Mouse (Mus musculus): Measurements from ENCODE around the gene Klhdc10. TPM values are rescaled to one million over a fixed set of nuclear protein-coding genes. Genes with fewer than 3 reads are reported as not detected.
A peak's percentile ranks its signal among the peaks of the same experiment; 100 is the strongest.

Gene Klhdc10
- polyA plus RNA-seq, 1 experiment from 2014 or later: 26.8 TPM

DNA sequence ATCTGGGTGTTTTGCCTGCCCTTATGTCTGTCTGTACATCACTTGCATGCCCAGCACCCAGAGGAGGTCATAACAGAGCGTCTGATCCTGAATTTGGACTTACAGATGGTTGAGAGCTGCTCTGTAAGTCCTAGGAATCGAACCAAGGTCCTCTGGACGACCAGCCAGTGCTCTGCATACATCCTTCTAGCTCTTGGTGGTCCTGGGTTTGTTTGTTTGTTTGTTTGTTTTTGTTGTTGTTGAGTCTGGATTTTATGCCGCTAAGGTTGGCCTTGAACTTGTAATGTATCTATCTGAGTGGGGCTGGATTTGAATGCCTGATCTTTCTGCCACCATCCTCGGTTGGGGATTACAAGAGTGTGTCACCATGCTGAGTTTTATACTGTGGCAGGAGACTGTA lies 1.5 kb upstream of the Klhdc10 start:
- H3K4me3 ChIP-seq (ENCODE audit: low read length): no peak overlapping the region
- peaks cover 11% of the 10 kb centered on the region for H3K4me1 ChIP-seq (ENCODE audit: insufficient read depth, low read length)
- H3K4me2 ChIP-seq (replicated peaks; ENCODE audit: low read depth, low read length): peak overlapping the region; percentile 61
- 72% methylated on average over 5 of the region's 5 CpGs for WGBS
- H3K36me3 ChIP-seq (ENCODE audit: insufficient read depth, low read length): no peaks in the 10 kb centered on the region
- no peaks in the 10 kb centered on the region for H3K27me3 ChIP-seq (ENCODE audit: insufficient read depth, low read length)
- ATAC-seq (ENCODE audit: low FRiP score, low TSS enrichment): no peak
- no peaks in the 10 kb centered on the region for H3K9me3 ChIP-seq (ENCODE audit: low read length)
- peak overlapping the region; percentile 97 for H3K27ac ChIP-seq (ENCODE audit: low read length)
- no peak overlapping the region for H3K9ac ChIP-seq (replicated peaks; ENCODE audit: low read length)

DNA sequence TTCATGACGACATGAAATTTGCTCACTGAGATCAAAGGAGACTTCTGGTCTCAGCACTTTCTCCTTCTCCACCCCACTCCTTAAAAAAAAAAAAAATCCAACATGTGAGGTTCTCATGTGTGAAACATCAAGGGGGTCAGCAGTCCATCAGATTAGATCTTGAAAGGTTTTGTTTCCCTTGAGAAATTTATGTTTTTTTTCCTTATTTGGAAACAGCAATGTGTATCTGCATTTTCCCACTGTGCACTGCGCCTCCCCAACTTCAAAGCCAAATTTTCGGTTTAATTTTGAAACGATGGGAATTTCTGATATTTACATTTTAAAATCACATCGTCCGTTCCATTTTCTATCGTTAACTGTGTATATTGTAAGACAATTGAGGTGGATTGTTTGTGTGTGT lies 952 bp upstream of the Klhdc10 start:
- H3K4me1 ChIP-seq (ENCODE audit: insufficient read depth, low read length): peaks cover 11% of the 10 kb centered on the region
- no peak for ATAC-seq (ENCODE audit: low FRiP score, low TSS enrichment)
- no peaks in the 10 kb centered on the region for H3K36me3 ChIP-seq (ENCODE audit: insufficient read depth, low read length)
- H3K4me2 ChIP-seq (replicated peaks; ENCODE audit: low read depth, low read length): peak overlapping the region; percentile 61
- no peaks in the 10 kb centered on the region for H3K9me3 ChIP-seq (ENCODE audit: low read length)
- peak overlapping the region; percentile 97 for H3K27ac ChIP-seq (ENCODE audit: low read length)
- peak overlapping the region; percentile 98 for H3K4me3 ChIP-seq (ENCODE audit: low read length)
- H3K9ac ChIP-seq (replicated peaks; ENCODE audit: low read length): peak overlapping the region; percentile 73
- H3K27me3 ChIP-seq (ENCODE audit: insufficient read depth, low read length): no peaks in the 10 kb centered on the region
- WGBS: 4% methylated on average over 7 of the region's 7 CpGs

DNA sequence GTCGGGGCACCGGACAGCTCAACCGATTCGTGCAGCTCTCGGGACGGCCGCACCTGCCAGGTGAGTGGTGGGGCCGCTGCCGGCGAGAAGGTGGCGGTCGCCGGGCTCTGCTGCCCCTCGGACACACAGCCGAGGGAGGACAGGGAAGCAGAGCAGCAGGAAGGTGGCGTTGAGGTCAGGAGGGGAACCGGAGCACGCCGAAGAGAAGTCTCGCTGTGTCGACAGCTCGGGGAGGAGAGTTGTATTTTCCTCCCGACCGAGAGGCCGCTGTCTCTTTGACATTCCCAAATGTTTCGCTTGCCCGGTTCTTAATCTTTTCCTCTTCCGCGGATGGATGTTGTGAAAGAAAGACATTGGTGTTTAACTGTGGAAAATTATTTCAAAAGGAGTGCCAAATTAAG lies 423 bp downstream of the Klhdc10 start:
- ATAC-seq (ENCODE audit: low FRiP score, low TSS enrichment): no peak
- peak overlapping the region; percentile 60 for H3K4me2 ChIP-seq (replicated peaks; ENCODE audit: low read depth, low read length)
- peak overlapping the region; percentile 97 for H3K9ac ChIP-seq (replicated peaks; ENCODE audit: low read length)
- under 1% methylated on average over 26 of the region's 29 CpGs for WGBS
- H3K36me3 ChIP-seq (ENCODE audit: insufficient read depth, low read length): no peaks in the 10 kb centered on the region
- H3K4me1 ChIP-seq (ENCODE audit: insufficient read depth, low read length): peaks cover 11% of the 10 kb centered on the region
- H3K9me3 ChIP-seq (ENCODE audit: low read length): no peaks in the 10 kb centered on the region
- no peaks in the 10 kb centered on the region for H3K27me3 ChIP-seq (ENCODE audit: insufficient read depth, low read length)
- H3K4me3 ChIP-seq (ENCODE audit: low read length): peak overlapping the region; percentile 98
- peak overlapping the region; percentile 97 for H3K27ac ChIP-seq (ENCODE audit: low read length)

GRCm38 (mm10) chr6:30403465-30403864 lies 1.8 kb downstream of the Klhdc10 start:
- H3K4me1 ChIP-seq (ENCODE audit: insufficient read depth, low read length): peaks cover 11% of the 10 kb centered on the region
- H3K9me3 ChIP-seq (ENCODE audit: low read length): no peaks in the 10 kb centered on the region
- H3K9ac ChIP-seq (replicated peaks; ENCODE audit: low read length): peak overlapping the region; percentile 63
- WGBS: 17% methylated on average over 4 of the region's 4 CpGs
- peak overlapping the region; percentile 57 for H3K4me2 ChIP-seq (replicated peaks; ENCODE audit: low read depth, low read length)
- H3K27ac ChIP-seq (ENCODE audit: low read length): no peak overlapping the region
- H3K4me3 ChIP-seq (ENCODE audit: low read length): peak overlapping the region; percentile 39
- no peaks in the 10 kb centered on the region for H3K27me3 ChIP-seq (ENCODE audit: insufficient read depth, low read length)
- ATAC-seq (ENCODE audit: low FRiP score, low TSS enrichment): no peak
- H3K36me3 ChIP-seq (ENCODE audit: insufficient read depth, low read length): no peaks in the 10 kb centered on the region

- no peak for ATAC-seq (ENCODE audit: low FRiP score, low TSS enrichment)
- Histone ChIP-seq H3K9ac (replicated peaks; ENCODE audit: low read length) (peak overlapping the region; percentile 55), H3K4me1 (ENCODE audit: insufficient read depth, low read length) (peaks cover 11% of the 10 kb centered on the region), H3K4me2 (replicated peaks; ENCODE audit: low read depth, low read length) (peak overlapping the region; percentile 21; the same call in 1 of the 2 replicates), H3K27me3 (ENCODE audit: insufficient read depth, low read length) (no peaks in the 10 kb centered on the region), H3K36me3 (ENCODE audit: insufficient read depth, low read length) (no peaks in the 10 kb centered on the region), H3K9me3 (ENCODE audit: low read length) (no peaks in the 10 kb centered on the region), H3K27ac (ENCODE audit: low read length) (no peak overlapping the region), H3K4me3 (ENCODE audit: low read length) (no peak overlapping the region)
- 63% methylated on average over 5 of the region's 5 CpGs for WGBS
Measured at GRCm38 (mm10) chr6:30404671-30405070, 3.0 kb downstream of the Klhdc10 start.

DNA sequence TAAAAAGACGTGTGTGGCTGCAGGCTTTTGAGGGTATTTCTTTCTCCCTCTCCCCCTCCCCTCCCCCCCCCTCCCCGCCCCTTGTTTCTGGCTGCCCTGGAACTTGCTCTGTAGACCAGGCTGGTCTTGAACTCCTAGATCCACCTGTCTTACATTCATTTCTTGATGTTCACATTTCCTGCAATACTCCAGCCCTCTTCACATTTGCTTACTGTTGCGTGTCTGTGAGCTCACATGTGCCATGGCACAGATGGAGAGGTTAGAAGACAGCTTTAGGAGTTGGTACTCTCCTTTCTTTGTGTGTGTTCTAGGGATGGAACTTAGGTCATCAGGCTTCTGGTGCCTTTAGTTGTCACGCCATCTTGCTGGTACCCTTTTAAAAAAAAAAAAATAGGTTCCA lies 6.6 kb downstream of the Klhdc10 start:
- ATAC-seq (ENCODE audit: low FRiP score, low TSS enrichment): no peak
- Histone ChIP-seq H3K9ac (replicated peaks; ENCODE audit: low read length) (no peak overlapping the region), H3K27me3 (ENCODE audit: insufficient read depth, low read length) (no peaks in the 10 kb centered on the region), H3K4me1 (ENCODE audit: insufficient read depth, low read length) (peaks cover 11% of the 10 kb centered on the region), H3K4me3 (ENCODE audit: low read length) (no peak overlapping the region), H3K36me3 (ENCODE audit: insufficient read depth, low read length) (peaks cover 5% of the 10 kb centered on the region; the same call in 1 of the 2 replicates), H3K9me3 (ENCODE audit: low read length) (no peaks in the 10 kb centered on the region), H3K4me2 (replicated peaks; ENCODE audit: low read depth, low read length) (no peak overlapping the region), H3K27ac (ENCODE audit: low read length) (no peak overlapping the region)
- WGBS: 86% methylated on average over 4 of the region's 4 CpGs

DNA sequence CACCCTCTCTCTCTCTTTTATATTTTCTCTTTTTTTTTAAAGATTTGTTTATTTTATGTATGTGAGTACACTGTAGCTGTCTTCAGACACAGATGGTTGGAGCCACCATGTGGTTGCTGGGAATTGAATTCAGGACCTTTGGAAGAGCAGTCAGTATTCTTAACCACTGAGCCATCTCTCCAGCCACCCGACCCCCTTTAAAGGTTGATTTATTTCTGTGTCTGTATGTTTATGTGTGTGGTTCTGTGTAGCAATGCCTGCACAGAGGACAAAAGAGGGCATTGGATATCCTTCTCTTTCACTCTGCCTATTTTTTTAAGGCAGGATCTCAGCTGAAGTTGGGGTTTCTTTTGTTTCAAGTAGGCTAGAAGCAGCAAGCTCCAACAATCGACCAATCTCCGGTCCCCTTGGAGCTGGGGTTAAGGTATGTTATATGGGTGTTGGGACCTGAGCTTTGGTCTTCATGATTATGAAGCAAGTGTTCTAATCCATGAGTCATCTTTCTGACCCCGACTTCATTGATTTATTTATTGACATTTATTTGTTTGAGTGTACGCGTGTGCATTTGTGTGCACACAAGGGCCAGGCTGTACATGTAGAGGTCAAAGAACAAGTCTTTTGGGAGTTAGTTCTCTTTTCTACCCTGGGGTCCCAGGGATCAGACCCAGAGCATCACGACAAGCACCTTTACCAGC lies 7.9 kb downstream of the Klhdc10 start:
- WGBS: 79% methylated on average over 7 of the region's 7 CpGs
- no peaks in the 10 kb centered on the region for H3K27me3 ChIP-seq (ENCODE audit: insufficient read depth, low read length)
- peaks cover 3% of the 10 kb centered on the region for H3K4me1 ChIP-seq (ENCODE audit: insufficient read depth, low read length)
- no peak overlapping the region for H3K4me3 ChIP-seq (ENCODE audit: low read length)
- peaks cover 5% of the 10 kb centered on the region; the same call in 1 of the 2 replicates for H3K36me3 ChIP-seq (ENCODE audit: insufficient read depth, low read length)
- ATAC-seq (ENCODE audit: low FRiP score, low TSS enrichment): no peak
- H3K9ac ChIP-seq (replicated peaks; ENCODE audit: low read length): no peak overlapping the region
- no peak overlapping the region for H3K27ac ChIP-seq (ENCODE audit: low read length)
- no peak overlapping the region for H3K4me2 ChIP-seq (replicated peaks; ENCODE audit: low read depth, low read length)
- no peaks in the 10 kb centered on the region for H3K9me3 ChIP-seq (ENCODE audit: low read length)

- H3K27ac ChIP-seq (ENCODE audit: low read length): no peak overlapping the region
- no peak for ATAC-seq (ENCODE audit: low FRiP score, low TSS enrichment)
- H3K36me3 ChIP-seq (ENCODE audit: insufficient read depth, low read length): peaks cover 5% of the 10 kb centered on the region; the same call in 1 of the 2 replicates
- 63% methylated on average over 4 of the region's 4 CpGs for WGBS
- no peak overlapping the region for H3K9ac ChIP-seq (replicated peaks; ENCODE audit: low read length)
- H3K4me1 ChIP-seq (ENCODE audit: insufficient read depth, low read length): no peaks in the 10 kb centered on the region
- H3K9me3 ChIP-seq (ENCODE audit: low read length): no peaks in the 10 kb centered on the region
- H3K4me2 ChIP-seq (replicated peaks; ENCODE audit: low read depth, low read length): no peak overlapping the region
- H3K4me3 ChIP-seq (ENCODE audit: low read length): no peak overlapping the region
- no peaks in the 10 kb centered on the region for H3K27me3 ChIP-seq (ENCODE audit: insufficient read depth, low read length)
Measured at GRCm38 (mm10) chr6:30411311-30411710, 9.6 kb downstream of the Klhdc10 start.

DNA sequence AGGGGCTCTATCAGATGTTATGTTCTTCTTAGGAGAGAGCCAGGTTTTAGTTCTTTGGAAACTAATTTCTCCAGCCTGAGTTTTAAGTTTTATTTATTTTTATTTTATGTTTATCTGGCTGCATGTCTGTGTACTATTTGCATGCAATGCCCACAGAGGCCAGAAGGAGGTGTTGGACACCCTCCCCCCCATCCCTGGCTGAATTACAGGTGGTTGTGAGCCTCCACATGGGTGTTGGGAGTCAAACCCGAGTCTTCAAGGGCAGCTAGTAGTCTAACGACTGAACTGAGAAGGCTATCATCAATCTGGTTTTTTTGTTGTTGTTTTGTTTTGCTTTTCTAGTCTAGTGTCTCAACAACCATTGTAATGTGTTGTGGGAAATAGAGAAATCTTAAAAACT lies 14.5 kb downstream of the Klhdc10 start:
- Histone ChIP-seq H3K36me3 (ENCODE audit: insufficient read depth, low read length) (peaks cover 14% of the 10 kb centered on the region), H3K9me3 (ENCODE audit: low read length) (no peaks in the 10 kb centered on the region), H3K4me3 (ENCODE audit: low read length) (no peak overlapping the region), H3K4me1 (ENCODE audit: insufficient read depth, low read length) (no peaks in the 10 kb centered on the region), H3K4me2 (replicated peaks; ENCODE audit: low read depth, low read length) (no peak overlapping the region), H3K27ac (ENCODE audit: low read length) (no peak overlapping the region), H3K27me3 (ENCODE audit: insufficient read depth, low read length) (no peaks in the 10 kb centered on the region), H3K9ac (replicated peaks; ENCODE audit: low read length) (no peak overlapping the region)
- 78% methylated on average over 2 of the region's 2 CpGs for WGBS
- no peak for ATAC-seq (ENCODE audit: low FRiP score, low TSS enrichment)

DNA sequence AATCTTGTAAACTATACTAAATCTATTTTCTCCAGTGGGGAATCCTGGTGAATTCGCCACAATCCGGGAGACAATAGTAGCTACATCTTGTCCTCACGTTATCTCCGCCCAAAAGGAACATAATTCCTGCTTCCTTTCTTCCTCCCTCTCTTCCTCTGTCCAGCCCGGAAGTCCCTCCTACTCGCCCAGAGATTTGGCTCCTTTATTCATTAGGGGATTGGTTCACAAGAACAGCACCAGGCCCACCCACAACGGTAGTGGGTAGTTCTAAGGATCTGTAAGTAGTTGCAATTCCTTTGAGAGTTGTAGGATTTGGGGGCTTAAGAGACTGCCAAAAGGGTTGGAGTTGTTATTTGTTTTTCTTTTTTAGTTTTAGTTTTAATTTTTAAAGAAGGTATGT lies 15.1 kb downstream of the Klhdc10 start:
- no peaks in the 10 kb centered on the region for H3K9me3 ChIP-seq (ENCODE audit: low read length)
- H3K36me3 ChIP-seq (ENCODE audit: insufficient read depth, low read length): peaks cover 14% of the 10 kb centered on the region
- WGBS: 83% methylated on average over 7 of the region's 7 CpGs
- H3K4me2 ChIP-seq (replicated peaks; ENCODE audit: low read depth, low read length): no peak overlapping the region
- no peak overlapping the region for H3K27ac ChIP-seq (ENCODE audit: low read length)
- H3K9ac ChIP-seq (replicated peaks; ENCODE audit: low read length): no peak overlapping the region
- no peaks in the 10 kb centered on the region for H3K27me3 ChIP-seq (ENCODE audit: insufficient read depth, low read length)
- H3K4me3 ChIP-seq (ENCODE audit: low read length): no peak overlapping the region
- H3K4me1 ChIP-seq (ENCODE audit: insufficient read depth, low read length): no peaks in the 10 kb centered on the region
- no peak for ATAC-seq (ENCODE audit: low FRiP score, low TSS enrichment)

Measured in kidney, embryonic 16.5 days (tissue).